ENCODE assay signal across 10 mouse cellular contexts in the genomic region with DNA sequence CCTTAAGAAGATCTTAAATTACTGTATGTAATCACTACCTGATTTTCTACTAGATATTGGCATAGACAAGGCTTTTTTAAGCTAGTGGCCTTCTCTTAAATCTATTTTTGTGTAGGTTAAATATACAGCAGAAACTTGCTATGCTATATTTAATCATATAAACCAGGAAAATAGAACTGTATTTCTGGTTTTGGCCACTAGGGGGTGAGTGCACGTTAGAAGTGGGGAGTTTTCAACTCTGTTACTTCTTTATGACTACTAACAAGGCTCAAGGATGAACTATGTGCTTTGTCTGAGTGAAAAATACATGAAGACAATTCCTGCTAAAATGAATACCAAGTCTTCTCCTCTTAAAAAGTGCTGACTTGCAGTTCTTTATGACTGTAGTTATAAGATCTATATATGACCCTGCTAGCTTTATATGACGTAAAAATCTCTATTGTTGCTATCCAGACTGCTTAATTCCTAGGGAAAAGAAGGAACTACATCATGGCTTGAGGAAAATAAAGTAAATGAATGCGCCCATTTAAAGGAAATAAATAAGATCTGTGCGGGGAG. TPM values are rescaled to one million over a fixed set of nuclear protein-coding genes. Genes with fewer than 3 reads are reported as not detected.
DNase-seq lines count a peak whose midpoint lies in the region; ATAC-seq and TF ChIP-seq lines count a peak whose summit lies in the region.
"Had no signal": no experiment of that assay in that cellular context is flagged by ENCODE, and none has a peak within 500 bp of the region (broad histone marks: within the 10 kb centered on the region; RNA-seq: fewer than 3 reads in every experiment).

No protein-coding gene starts in this region.

- no peak for TF ChIP-seq EP300 in liver, postnatal 0 days (IDR thresholded peaks at IDR 0.05; ENCODE audit: low read depth)

- no peak overlapping the region for H3K4me3 ChIP-seq in embryonic facial prominence, embryonic 11.5 days (ENCODE audit: low read depth, low read length)
- no peak overlapping the region for H3K4me3 ChIP-seq in embryonic facial prominence, embryonic 10.5 days
- no peak overlapping the region for H3K4me3 ChIP-seq in liver, postnatal 0 days (ENCODE audit: low read depth, low read length)

- peak; percentile 83 for DNase-seq in embryonic facial prominence, embryonic 11.5 days (ENCODE audit: low spot score)
- DNase-seq in embryonic facial prominence, embryonic 10.5 days (ENCODE audit: low spot score): no peak
- DNase-seq in liver, postnatal 0 days: no peak
- no peak for DNase-seq in liver
- DNase-seq in ZHBTc4 (ENCODE audit: low read depth, low spot score): peak; percentile 46
- no peak for DNase-seq in left cerebral cortex, adult 18-20 months (ENCODE audit: low spot score in 2 of 2)
- DNase-seq in cerebellum, adult 9-10 months: no peak
- DNase-seq: cerebellum, adult 2 months had no signal

- no peaks in the 10 kb centered on the region for H3K4me1 ChIP-seq in embryonic facial prominence, embryonic 11.5 days (ENCODE audit: control insufficient read depth, insufficient read depth, low read length)
- no peaks in the 10 kb centered on the region for H3K4me1 ChIP-seq in embryonic facial prominence, embryonic 10.5 days
- H3K4me1 ChIP-seq in liver, postnatal 0 days (ENCODE audit: insufficient read depth): no peaks in the 10 kb centered on the region

- no peaks in the 10 kb centered on the region for H3K27me3 ChIP-seq in embryonic facial prominence, embryonic 11.5 days (ENCODE audit: control insufficient read depth, insufficient read depth, low read length)
- no peaks in the 10 kb centered on the region for H3K27me3 ChIP-seq in embryonic facial prominence, embryonic 10.5 days (replicated peaks; ENCODE audit: low read depth, poor library complexity, severe bottlenecking)
- H3K27me3 ChIP-seq in liver, postnatal 0 days (ENCODE audit: insufficient read depth, low read length): no peaks in the 10 kb centered on the region

- no peak for ATAC-seq in embryonic facial prominence, embryonic 11.5 days (replicated peaks; ENCODE audit: insufficient number of reproducible peaks, low FRiP score, low TSS enrichment, low read depth)
- no peak for ATAC-seq in liver, postnatal 0 days
- ATAC-seq in megakaryocyte, adult 5-6 weeks (ENCODE audit: poor library complexity, severe bottlenecking): peak; percentile 57; the same call in 1 of the 2 replicates
- ATAC-seq: intestine, embryonic 16.5 days had no signal

- WGBS in embryonic facial prominence, embryonic 11.5 days: 66% methylated on average over 4 of the region's 4 CpGs
- WGBS in embryonic facial prominence, embryonic 10.5 days: 67% methylated on average over 4 of the region's 4 CpGs
- 63% methylated on average over 4 of the region's 4 CpGs for WGBS in liver, postnatal 0 days (ENCODE audit: insufficient replicate concordance)

- peak; percentile 77 for TF ChIP-seq CTCF in liver, postnatal 0 days (IDR thresholded peaks at IDR 0.05; ENCODE audit: low read depth)

- no peak overlapping the region for H3K27ac ChIP-seq in embryonic facial prominence, embryonic 11.5 days (replicated peaks; ENCODE audit: low read depth, low read length)
- no peak overlapping the region for H3K27ac ChIP-seq in embryonic facial prominence, embryonic 10.5 days (replicated peaks)
- H3K27ac ChIP-seq in liver, postnatal 0 days (ENCODE audit: low read depth): no peak overlapping the region

- no peak overlapping the region for H3K4me2 ChIP-seq in embryonic facial prominence, embryonic 11.5 days (ENCODE audit: low read depth, low read length)
- no peak overlapping the region for H3K4me2 ChIP-seq in liver, postnatal 0 days (ENCODE audit: low read depth, low read length)

- H3K36me3 ChIP-seq in embryonic facial prominence, embryonic 11.5 days (replicated peaks; ENCODE audit: control insufficient read depth, insufficient read depth, low read depth, low read length): no peaks in the 10 kb centered on the region
- H3K36me3 ChIP-seq in embryonic facial prominence, embryonic 10.5 days (replicated peaks): peaks cover 4% of the 10 kb centered on the region; the same call in 1 of the 2 replicates
- no peaks in the 10 kb centered on the region for H3K36me3 ChIP-seq in liver, postnatal 0 days (replicated peaks; ENCODE audit: insufficient read depth, low read length)

- no peak overlapping the region for H3K9ac ChIP-seq in embryonic facial prominence, embryonic 11.5 days (replicated peaks; ENCODE audit: low read length)
- no peak overlapping the region for H3K9ac ChIP-seq in liver, postnatal 0 days (replicated peaks)

- no peaks in the 10 kb centered on the region for H3K9me3 ChIP-seq in embryonic facial prominence, embryonic 11.5 days (replicated peaks; ENCODE audit: control insufficient read depth, low read length)
- no peaks in the 10 kb centered on the region for H3K9me3 ChIP-seq in embryonic facial prominence, embryonic 10.5 days
- no peaks in the 10 kb centered on the region for H3K9me3 ChIP-seq in liver, postnatal 0 days (ENCODE audit: low read length)

RNA-seq across cellular contexts. Expression of gene Pgm1, which starts 15.2 kb away (rescaled TPM):
- polyA plus RNA-seq in embryonic facial prominence, embryonic 11.5 days (2014; fragmentation: Nextera tagmentation; extraction: Ambion mirVana): 53.8 and 58.2 TPM in 2 replicates
- polyA plus RNA-seq in embryonic facial prominence, embryonic 10.5 days (2016; fragmentation: Nextera tagmentation; extraction: Ambion mirVana): 62.9 and 77.5 TPM in 2 replicates
- 144 and 145 TPM in 2 replicates for polyA plus RNA-seq in liver, postnatal 0 days (2015; fragmentation: Nextera tagmentation; extraction: Ambion mirVana)
- 7.4 and 7.6 TPM in 2 replicates for total RNA-seq in megakaryocyte, adult 5-6 weeks (2015)
- total RNA-seq in megakaryocyte, adult 5-6 weeks (2017): 11.6 and 12.8 TPM in 2 replicates
- total RNA-seq in left cerebral cortex, adult 18-20 months (2021): 10 to 100 TPM; 54.8 to 55.3 TPM

RNA-seq across cellular contexts. Expression of gene Itgb3bp, which starts 15.6 kb away (rescaled TPM):
- polyA plus RNA-seq in embryonic facial prominence, embryonic 11.5 days (2014; fragmentation: Nextera tagmentation; extraction: Ambion mirVana): 50.1 and 56.8 TPM in 2 replicates
- polyA plus RNA-seq in embryonic facial prominence, embryonic 10.5 days (2016; fragmentation: Nextera tagmentation; extraction: Ambion mirVana): 52.7 and 55.7 TPM in 2 replicates
- polyA plus RNA-seq in liver, postnatal 0 days (2015; fragmentation: Nextera tagmentation; extraction: Ambion mirVana): 8.9 and 12.2 TPM in 2 replicates
- total RNA-seq in megakaryocyte, adult 5-6 weeks (2015): 11.8 and 12.0 TPM in 2 replicates
- 6.7 and 7.7 TPM in 2 replicates for total RNA-seq in megakaryocyte, adult 5-6 weeks (2017)
- 1 to 10 TPM; 3.3 to 5.6 TPM for total RNA-seq in left cerebral cortex, adult 18-20 months (2021)

Comparison
In these comparisons a context has a peak if more than half of its experiments do, and no peak if none do; other contexts are left out.
1. DNase-seq: peak in embryonic facial prominence, embryonic 11.5 days (single experiment) and ZHBTc4 (single experiment); none in embryonic facial prominence, embryonic 10.5 days (single experiment), liver, postnatal 0 days (single experiment), liver (single experiment), left cerebral cortex, adult 18-20 months (0 of 2) and cerebellum, adult 9-10 months (single experiment).